Mouse (Mus musculus): ENCODE measurements around the gene Cast. TPM values are rescaled to one million over a fixed set of nuclear protein-coding genes. Genes with fewer than 3 reads are reported as not detected.

The Cast gene
- 86.5 TPM for polyA plus RNA-seq (2021)

DNA sequence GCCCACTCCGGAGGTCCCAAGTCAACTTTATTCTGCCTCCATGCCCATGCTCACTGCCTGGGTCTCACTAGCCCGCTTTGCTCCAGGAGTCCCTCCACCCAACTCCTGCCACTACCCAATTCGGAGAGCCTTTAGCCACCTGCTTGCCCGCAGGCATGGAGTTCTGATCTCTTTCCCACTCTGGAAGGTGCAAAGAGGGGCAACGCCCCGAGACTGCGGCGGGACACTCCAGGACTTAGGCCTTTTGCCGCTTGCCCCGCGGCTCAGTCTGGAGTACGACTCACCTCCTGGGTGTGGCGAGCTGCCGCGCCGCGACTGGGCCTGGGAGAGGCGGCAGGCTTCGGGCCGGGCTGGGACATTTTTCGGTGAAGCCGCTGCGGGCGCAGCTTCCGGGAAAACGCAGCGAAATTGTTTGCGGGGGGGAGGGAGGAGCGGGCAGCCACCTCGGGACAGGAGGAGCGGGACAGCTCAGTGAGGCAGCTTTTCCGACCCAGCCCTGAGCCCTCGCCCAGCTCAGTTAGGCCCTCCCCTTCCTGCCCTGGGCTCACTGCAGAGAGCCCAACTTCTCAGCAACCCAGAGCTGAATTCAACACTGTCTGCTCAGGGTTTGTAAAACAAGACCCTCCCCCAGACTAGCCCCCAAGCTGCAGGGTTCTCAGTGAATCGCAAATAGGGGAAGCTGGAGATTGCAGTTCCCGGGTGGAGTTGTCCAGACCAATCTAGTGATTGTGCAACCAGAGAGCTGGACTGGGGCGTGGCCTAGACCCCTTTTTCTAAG, at the start of gene Cast:
Cast (minus strand) TSS at position 659 of the 778 bp plus-strand sequence.
- in situ Hi-C loops (cut with MboI; ENCODE audit: low pct_unique_long_range_greater_than_20kb): no loop called here
- POLR2A ChIA-PET: no interaction called here
- TF ChIP-seq CTCF (IDR thresholded peaks at IDR 0.05): no peak
- no peak for DNase-seq (ENCODE audit: low read depth, low spot score)
- peak; percentile 88 for ATAC-seq
- H3K27me3 ChIP-seq: peaks cover 5% of the 10 kb centered on the region
- CTCF ChIA-PET: no interaction called here

GRCm38 (mm10) chr13:74854338-74855047, 45.9 kb upstream of the Cast start:
- TF ChIP-seq CTCF (IDR thresholded peaks at IDR 0.05): peak; percentile 71
- DNase-seq (ENCODE audit: low read depth, low spot score) (peak; percentile 4), ATAC-seq (peak; percentile 95)
- CTCF ChIA-PET: no interaction called here
- POLR2A ChIA-PET: interaction anchor here (0.8 kb wide), 1 partner anchor 209 kb away, joined by 3 read pairs; no protein-coding TSS in a partner anchor
- H3K27me3 ChIP-seq: peaks cover 36% of the 10 kb centered on the region
- in situ Hi-C loops (cut with MboI; ENCODE audit: low pct_unique_long_range_greater_than_20kb): loop anchor here (5.0 to 25.0 kb wide), 2 partner anchors 217 to 1008 kb away; partner anchors contain the start of gene Erap1

- no peak for TF ChIP-seq CTCF (IDR thresholded peaks at IDR 0.05)
These were observed 42.2 kb upstream of the Cast start for GRCm38 (mm10) chr13:74850823-74851222.

DNA sequence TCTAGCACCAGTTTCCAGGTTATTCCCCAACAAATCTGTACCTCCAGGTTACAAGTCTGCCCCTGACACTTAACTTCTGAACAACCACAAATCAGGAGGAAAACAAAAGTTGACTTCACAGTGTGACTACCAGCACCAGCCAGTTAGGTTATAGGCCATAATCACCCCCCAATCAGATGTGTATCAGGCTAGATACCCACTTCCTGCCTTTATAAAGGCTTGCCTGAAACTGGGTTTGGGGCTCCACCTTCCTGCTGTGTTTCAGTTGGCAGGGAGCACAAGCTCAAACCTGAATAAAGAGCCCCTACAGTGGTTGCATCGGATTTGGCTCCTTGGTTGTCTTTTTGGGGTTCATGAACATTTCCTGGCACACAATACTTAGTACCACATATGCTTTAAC, 37.3 kb upstream of the Cast start:
- POLR2A ChIA-PET: no interaction called here
- DNase-seq (ENCODE audit: low read depth, low spot score): no peak
- CTCF ChIA-PET: no interaction called here
- TF ChIP-seq CTCF (IDR thresholded peaks at IDR 0.05): no peak
- no peak for ATAC-seq
- in situ Hi-C loops (cut with MboI; ENCODE audit: low pct_unique_long_range_greater_than_20kb): no loop called here
- peaks cover 15% of the 10 kb centered on the region for H3K27me3 ChIP-seq

More at GRCm38 (mm10) chr13:74850823-74851222, 42.2 kb upstream of the Cast start:
- CTCF ChIA-PET: no interaction called here
- ATAC-seq: no peak
- POLR2A ChIA-PET: interaction anchor here (0.5 kb wide), 1 partner anchor 158 kb away, joined by 3 read pairs; no protein-coding TSS in a partner anchor
- in situ Hi-C loops (cut with MboI; ENCODE audit: low pct_unique_long_range_greater_than_20kb): loop anchor here (25.0 kb wide), 1 partner anchor 1011 kb away; no protein-coding TSS in a partner anchor
- no peak for DNase-seq (ENCODE audit: low read depth, low spot score)
- H3K27me3 ChIP-seq: peaks cover 2% of the 10 kb centered on the region

- ChIA-PET CTCF (no interaction called here), POLR2A (no interaction called here)
- ATAC-seq (no peak), DNase-seq (ENCODE audit: low read depth, low spot score) (no peak)
- no peak for TF ChIP-seq CTCF (IDR thresholded peaks at IDR 0.05)
- peaks cover 7% of the 10 kb centered on the region for H3K27me3 ChIP-seq
- in situ Hi-C loops (cut with MboI; ENCODE audit: low pct_unique_long_range_greater_than_20kb): no loop called here
These were observed 25.9 kb upstream of the Cast start for GRCm38 (mm10) chr13:74834543-74834942.

DNA sequence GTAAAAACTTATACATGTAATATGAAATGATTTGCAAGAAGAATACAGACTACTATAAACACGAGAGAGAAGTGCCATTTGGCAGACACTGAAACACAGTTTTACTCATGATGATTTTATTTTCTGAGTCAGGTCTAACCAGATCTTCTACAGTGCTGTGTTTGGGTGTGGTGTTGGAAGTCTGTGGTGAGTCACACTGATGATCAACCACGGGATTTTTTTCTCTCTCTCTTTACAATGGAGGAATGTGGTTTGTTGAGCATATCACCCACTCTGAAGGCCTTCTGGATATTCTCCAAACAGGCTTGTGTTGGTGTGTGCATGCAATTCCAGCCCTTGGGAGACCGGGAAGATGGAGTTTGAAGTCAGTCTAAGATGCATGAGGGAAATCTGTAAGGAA, 13.5 kb upstream of the Cast start:
- peaks cover 6% of the 10 kb centered on the region for H3K27me3 ChIP-seq
- ATAC-seq (peak; percentile 88), DNase-seq (ENCODE audit: low read depth, low spot score) (no peak)
- no peak for TF ChIP-seq CTCF (IDR thresholded peaks at IDR 0.05)
- in situ Hi-C loops (cut with MboI; ENCODE audit: low pct_unique_long_range_greater_than_20kb): no loop called here
- ChIA-PET CTCF (no interaction called here), POLR2A (no interaction called here)

DNA sequence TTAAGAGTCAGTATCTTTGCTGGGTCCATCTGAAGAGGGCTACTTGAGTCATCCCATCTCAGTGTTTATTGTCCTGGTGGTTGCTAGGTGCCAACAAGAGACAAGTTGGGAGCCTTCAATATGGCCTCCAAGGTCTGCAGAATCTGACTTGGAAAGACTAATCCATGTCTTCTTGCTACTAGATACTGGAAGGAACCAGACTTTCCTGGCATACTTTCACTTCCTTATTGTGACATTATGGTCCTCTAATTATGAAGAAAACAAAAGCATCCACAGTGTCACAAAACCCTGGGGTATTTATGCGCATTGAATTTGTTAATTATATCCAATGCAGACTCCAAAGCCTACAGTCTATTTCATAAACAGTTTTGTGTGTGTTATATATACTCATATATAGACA, 7.1 kb upstream of the Cast start:
- ATAC-seq (no peak), DNase-seq (ENCODE audit: low read depth, low spot score) (no peak)
- peaks cover 17% of the 10 kb centered on the region for H3K27me3 ChIP-seq
- POLR2A ChIA-PET: no interaction called here
- CTCF ChIA-PET: no interaction called here
- TF ChIP-seq CTCF (IDR thresholded peaks at IDR 0.05): no peak
- in situ Hi-C loops (cut with MboI; ENCODE audit: low pct_unique_long_range_greater_than_20kb): no loop called here

DNA sequence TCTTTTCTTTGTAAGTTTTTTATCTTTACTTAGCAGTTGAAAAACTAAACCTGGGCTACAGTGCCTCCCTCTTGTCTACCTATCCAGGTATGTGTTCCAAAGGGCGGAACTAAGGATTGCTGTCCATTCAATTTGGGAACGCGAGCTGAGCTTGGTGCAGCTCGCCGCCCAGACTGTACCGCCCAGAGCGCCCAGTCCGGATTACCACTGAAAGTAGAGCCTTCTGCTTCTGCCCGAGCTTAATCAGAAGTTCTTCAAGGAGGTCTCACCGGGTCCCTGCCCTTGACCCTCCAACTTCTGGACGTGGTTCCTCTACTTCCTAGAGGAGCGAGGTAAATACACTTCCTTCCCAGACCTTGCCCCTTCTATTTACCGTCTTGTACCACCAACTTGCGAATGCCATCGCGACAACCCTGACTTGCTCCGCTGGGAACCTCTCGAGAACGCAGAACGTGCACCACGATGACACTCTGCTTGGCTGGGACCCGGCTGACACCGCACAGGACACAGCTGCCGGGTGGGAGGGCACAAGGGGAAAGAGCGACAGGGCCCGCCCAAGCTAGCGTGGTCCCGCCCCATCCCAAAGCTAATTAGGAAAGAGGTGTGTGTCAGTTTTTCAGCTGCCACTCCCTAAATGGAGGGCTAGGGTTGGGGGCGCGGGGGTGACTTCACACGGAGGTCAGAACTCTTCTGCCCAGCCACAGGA, 1.0 kb downstream of the Cast start:
- DNase-seq (ENCODE audit: low read depth, low spot score) (no peak), ATAC-seq (peak; percentile 99)
- H3K27me3 ChIP-seq: peaks cover 5% of the 10 kb centered on the region
- no peak for TF ChIP-seq CTCF (IDR thresholded peaks at IDR 0.05)
- in situ Hi-C loops (cut with MboI; ENCODE audit: low pct_unique_long_range_greater_than_20kb): no loop called here
- CTCF ChIA-PET: interaction anchor here (0.8 kb wide), 1 partner anchor 507 kb away, joined by 3 read pairs; no protein-coding TSS in a partner anchor
- POLR2A ChIA-PET: interaction anchor here (0.6 to 0.9 kb wide), 2 partner anchors 167 to 199 kb away, joined by 3 to 4 read pairs; no protein-coding TSS in a partner anchor

DNA sequence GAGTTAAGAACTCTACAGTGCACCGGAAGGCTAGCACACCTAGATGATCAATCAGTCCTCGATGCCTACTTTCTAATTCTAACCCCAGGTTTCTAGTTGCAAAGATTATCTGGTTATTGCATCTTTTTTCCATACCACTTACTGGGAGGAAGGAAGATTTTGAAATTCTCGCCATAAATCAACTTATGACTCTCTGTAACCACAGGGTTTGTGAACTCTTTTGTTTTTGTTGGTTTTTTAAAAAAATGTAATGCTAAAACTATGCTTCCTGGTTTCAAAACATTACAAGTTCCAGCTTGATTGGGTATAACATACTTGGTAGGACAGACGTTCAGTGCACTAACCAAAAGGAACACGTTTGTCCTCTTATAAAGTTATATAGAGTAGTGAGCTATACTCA, 1.7 kb downstream of the Cast start:
- CTCF ChIA-PET: interaction anchor here (0.8 kb wide), 1 partner anchor 506 kb away, joined by 3 read pairs; no protein-coding TSS in a partner anchor
- POLR2A ChIA-PET: interaction anchor here (0.6 to 0.9 kb wide), 4 partner anchors 166 to 992 kb away, joined by 3 to 4 read pairs (median 4); no protein-coding TSS in a partner anchor
- in situ Hi-C loops (cut with MboI; ENCODE audit: low pct_unique_long_range_greater_than_20kb): no loop called here
- ATAC-seq (no peak), DNase-seq (ENCODE audit: low read depth, low spot score) (no peak)
- H3K27me3 ChIP-seq: peaks cover 5% of the 10 kb centered on the region
- no peak for TF ChIP-seq CTCF (IDR thresholded peaks at IDR 0.05)

DNA sequence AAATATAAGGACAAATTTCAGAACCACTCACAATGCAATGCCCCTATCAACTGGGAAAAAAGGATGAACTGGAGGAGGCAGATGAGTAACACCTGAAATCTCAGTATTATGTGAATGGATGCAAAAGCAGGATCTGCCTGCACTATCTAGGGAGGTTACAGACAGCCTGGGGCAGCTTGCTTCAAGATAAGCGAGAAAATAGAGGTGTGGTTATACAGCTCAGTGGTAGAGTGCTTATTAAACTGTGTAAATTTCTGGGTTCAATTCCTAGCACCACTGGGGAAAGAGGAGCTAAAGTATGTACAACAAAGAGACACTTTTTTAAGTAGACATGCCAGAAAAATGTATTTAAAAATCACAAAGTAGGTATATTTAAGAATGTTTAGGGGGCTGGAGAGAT, 14.2 kb downstream of the Cast start:
- ATAC-seq: no peak
- in situ Hi-C loops (cut with MboI; ENCODE audit: low pct_unique_long_range_greater_than_20kb): no loop called here
- CTCF ChIA-PET: no interaction called here
- POLR2A ChIA-PET: no interaction called here
- no peak for TF ChIP-seq CTCF (IDR thresholded peaks at IDR 0.05)
- H3K27me3 ChIP-seq: no peaks in the 10 kb centered on the region
- no peak for DNase-seq (ENCODE audit: low read depth, low spot score)

Measured in Patski (cell line).